Mouse (Mus musculus): ENCODE measurements around the gene Stard3.

The Stard3 gene

GRCm38 (mm10) chr11:98393317-98393716 lies 35.1 kb downstream of the Stard3 start:
- in situ Hi-C loops (cut with MboI, MseI), result no loop called here

DNA sequence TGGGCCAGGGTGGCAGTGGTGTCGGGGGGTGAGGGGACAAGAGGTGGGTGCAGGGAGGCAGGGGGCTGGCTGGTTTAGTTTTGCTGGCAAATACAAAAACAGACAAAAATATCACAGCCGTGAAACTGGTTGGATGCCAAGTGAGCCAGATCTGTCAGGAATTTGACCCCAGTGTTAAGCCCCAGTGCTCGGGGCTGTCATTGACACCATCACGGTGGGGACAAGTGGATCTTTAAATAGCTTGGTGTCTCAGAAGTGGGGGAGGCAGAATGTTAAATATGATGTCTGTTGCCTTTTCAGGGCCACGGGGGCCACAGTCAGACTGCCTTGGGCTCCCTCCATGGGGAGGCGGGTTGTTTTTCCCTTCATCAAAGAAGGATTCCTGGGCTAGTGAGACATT lies 36.1 kb downstream of the Stard3 start:
- in situ Hi-C loops (cut with MboI, MseI), result no loop called here

DNA sequence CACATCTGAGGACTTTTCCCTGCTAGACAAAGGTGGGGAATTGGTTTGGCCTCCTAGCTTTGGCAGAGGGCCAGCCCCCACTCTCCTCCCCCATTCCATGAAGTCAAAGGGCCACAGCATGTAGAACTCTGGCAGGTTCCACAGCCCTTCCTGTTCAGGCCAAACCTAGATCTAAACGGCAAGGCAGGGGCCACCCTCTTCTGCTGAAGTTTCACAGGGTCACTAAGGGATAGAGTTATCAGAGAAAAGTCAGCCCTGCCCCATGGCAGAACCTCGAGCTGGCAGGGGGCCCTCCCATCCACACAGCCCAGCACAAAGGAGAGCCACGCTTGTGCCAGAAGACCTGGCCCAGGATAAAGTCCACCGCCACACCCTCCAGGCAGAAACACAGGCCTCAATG lies 36.9 kb downstream of the Stard3 start:
- in situ Hi-C loops (cut with MboI, MseI), result no loop called here

DNA sequence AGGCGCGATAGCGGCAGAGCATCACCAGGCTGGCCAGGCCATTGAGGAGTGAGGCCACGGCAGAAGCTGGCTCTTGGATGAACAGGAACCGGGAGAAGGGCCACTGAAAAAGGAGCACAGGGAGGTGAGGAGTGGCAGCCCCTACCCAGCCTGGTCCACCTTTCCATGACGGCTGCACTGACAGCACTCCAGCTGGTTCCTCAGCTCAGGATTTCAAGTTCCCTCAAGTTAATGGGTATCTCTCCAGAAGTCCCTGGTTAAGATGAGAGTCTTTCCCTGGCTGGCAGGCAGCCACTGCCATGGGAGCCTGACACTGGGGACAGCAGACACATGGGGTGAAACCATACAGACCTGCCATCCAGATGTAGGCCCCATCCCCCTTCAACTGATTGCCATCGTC lies 39.8 kb downstream of the Stard3 start:
- in situ Hi-C loops (cut with MboI, MseI), result no loop called here

- in situ Hi-C loops (cut with MboI, MseI), result no loop called here
These were observed 42.1 kb downstream of the Stard3 start, which contains the start of gene Pgap3 for GRCm38 (mm10) chr11:98400161-98400726. Gene Pgap3, minus strand, starts transcription at chr11:98400490.

DNA sequence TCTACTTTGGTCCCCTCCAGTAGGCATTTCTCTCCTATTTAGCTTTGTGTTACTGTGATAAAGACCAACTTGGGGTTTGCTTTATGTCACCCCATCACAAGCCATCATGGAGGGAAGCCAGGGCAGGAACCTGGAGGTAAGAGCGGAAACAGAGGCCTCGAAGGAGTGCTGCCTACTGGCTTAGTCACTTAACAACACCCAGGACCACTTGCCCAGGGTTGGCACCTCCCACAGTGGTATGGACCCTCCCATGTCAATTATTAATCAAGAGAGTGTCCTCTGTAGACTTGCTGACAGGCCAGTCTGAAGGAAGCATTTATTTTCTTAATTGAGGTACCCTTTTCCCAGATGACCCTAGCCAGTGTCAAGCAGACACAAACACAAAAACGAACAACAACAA lies 42.6 kb downstream of the Stard3 start:
- in situ Hi-C loops (cut with MboI, MseI), result no loop called here

DNA sequence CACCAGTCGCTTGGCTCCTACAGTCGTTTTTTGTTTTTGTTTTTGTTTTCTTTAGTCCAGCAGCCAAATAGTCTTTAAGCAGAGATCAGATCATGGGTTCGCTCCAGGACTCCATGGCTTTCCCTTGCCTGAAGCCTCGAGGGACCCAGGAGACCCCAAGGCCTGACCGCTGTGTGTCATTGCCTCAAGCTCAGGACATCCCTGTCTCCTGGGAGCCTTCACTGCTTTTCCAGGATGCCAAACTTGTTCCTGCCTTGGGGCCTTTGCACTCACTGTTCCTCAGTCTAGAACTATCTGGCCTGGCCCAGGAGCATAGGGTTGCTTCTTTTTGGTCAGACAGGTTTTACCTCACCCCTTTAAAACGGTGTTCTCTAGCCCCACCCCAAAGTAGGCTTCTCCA lies 48.5 kb downstream of the Stard3 start:
- in situ Hi-C loops (cut with MboI, MseI), result no loop called here

DNA sequence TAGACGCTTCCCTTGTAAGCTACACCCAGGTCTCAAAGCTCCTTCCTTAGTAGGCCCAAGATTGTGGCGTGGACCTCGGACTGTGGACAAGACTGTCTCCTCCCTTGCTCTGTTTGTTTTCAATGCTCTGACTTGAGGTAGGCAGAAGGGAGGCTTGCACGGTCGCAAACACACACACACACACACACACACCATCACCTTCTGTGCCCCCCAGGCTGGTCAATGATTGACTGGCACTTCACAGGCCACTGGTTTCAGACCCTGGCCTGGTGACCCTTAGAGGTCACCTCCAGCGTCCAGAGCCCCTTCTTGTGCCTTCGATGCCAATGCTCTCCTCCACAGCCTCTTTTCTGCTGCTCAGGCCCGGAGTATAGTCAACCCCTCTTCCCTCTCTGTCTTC lies 50.7 kb downstream of the Stard3 start:
- in situ Hi-C loops (cut with MboI, MseI), result no loop called here

- in situ Hi-C loops (cut with MboI, MseI), result no loop called here
These were observed 51.2 kb downstream of the Stard3 start for GRCm38 (mm10) chr11:98409341-98409822.

DNA sequence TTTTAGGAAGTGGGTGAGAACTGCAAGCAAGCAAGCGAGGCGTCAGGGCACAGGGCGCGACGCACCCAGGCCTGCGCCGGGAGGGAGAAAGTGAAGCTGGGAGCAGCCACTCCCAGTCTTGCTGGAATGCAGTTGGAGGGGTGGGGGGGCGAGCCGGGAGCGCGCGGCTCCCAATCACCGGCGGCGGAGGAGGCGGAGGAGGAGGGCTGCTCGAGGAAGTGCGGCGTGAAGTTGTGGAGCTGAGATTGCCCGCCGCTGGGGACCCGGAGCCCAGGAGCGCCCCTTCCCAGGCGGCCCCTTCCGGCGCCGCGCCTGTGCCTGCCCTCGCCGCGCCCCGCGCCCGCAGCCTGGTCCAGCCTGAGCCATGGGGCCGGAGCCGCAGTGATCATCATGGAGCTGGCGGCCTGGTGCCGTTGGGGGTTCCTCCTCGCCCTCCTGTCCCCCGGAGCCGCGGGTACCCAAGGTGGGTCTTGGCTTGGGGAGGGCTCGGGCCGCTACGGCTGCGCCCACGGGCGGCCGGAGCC lies 54.2 kb downstream of the Stard3 start, which contains the start of gene Erbb2:
Gene Erbb2 (plus strand): TSS at position 198 of the 524 bp plus-strand sequence.
- in situ Hi-C loops (cut with MboI, MseI), result no loop called here

GRCm38 (mm10) chr11:98412797-98413301 lies 54.7 kb downstream of the Stard3 start:
- in situ Hi-C loops (cut with MboI, MseI), result no loop called here

DNA sequence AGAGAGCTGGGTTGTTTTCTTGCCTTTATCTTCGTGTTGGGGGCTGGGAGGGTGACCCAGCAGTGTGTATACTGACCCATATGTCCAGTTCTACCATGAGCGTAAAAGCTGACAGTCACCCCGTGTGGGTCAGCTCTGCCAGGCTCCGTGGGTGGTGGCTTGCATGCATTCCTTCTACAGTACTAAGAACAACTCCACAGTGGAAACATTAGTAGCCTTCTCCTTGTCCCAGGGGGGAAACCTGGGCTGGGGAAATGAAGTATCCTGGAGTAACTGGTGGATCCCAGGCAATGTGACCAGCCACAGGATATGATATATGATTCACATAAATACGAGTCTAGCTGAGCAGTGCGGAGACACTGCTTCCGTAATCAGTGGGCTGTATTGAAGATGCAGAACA lies 55.6 kb downstream of the Stard3 start:
- in situ Hi-C loops (cut with MboI, MseI), result no loop called here

- in situ Hi-C loops (cut with MboI, MseI), result no loop called here
These were observed 56.0 kb downstream of the Stard3 start for GRCm38 (mm10) chr11:98414162-98414561.

- in situ Hi-C loops (cut with MboI, MseI), result no loop called here
These were observed 58.9 kb downstream of the Stard3 start for GRCm38 (mm10) chr11:98417074-98417473.

GRCm38 (mm10) chr11:98418273-98418672 lies 60.1 kb downstream of the Stard3 start:
- in situ Hi-C loops (cut with MboI, MseI), result no loop called here

DNA sequence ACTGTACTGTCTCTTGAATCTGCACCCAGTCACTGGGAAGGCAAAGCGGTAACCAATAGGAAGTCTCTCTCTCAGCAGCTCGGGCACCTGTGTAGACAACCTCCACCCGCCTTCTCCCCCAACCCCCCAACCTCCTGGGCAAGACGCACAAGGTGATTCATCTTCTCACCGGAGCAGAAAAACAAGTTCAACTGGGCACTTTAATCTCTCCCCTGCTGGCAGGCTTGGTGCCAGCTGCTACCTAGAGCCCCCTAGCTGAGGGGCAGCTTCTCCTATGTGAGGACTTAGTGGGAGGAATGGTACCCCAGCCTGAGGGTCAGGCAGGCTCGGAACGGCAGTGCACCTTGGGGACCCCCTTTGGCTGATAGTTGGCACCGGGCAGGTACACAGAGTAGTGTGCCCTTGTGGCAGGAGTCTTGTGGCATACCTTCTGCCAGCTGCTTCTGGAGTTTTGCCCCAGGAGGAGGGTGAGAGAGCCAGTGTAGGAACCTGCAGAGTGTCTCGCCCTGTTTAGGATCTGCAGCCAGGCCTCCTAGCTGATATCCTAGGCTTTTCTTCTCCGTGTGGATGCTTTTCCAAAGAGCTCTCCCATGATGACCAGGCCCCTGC lies 60.9 kb downstream of the Stard3 start:
- in situ Hi-C loops (cut with MboI, MseI), result no loop called here

DNA sequence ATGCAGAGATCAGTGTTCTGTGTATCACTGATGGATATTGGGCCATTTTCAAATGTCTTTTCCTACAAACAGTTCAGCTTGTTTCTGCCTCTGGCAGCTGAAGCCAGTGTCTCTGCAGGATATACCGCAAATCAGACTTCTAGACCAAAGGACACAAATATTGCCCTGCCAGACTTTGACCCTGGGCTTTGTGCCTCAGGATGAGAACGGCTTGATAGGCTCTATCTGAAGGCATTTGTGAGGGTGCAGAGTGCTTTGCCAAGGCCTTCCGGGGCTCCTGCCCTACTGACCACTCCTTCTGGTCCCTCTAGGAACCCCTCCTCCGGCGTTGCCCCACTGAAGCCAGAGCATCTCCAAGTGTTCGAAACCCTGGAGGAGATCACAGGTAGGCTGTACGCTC lies 68.4 kb downstream of the Stard3 start:
- in situ Hi-C loops (cut with MboI, MseI), result no loop called here

- in situ Hi-C loops (cut with MboI, MseI), result no loop called here
These were observed 70.3 kb downstream of the Stard3 start for GRCm38 (mm10) chr11:98428436-98428835.

All from T-helper 2 cell (primary cell).